Mouse (Mus musculus) left cerebral cortex, adult 8-10 months (tissue): ENCODE data around the gene Gstm5. TPM values are rescaled to one million over a fixed set of nuclear protein-coding genes. Genes with fewer than 3 reads are reported as not detected.

Experiments
- DNase-seq, 2 experiments: peaks; one replicate each; pipeline ENCODE4 v3.0.0; 2022; ENCODE audit warnings: low spot score in 2 of 2
- total RNA-seq, 4 experiments: library from RNA; stranded (reverse); gene quantifications; 2 replicates each; pipeline ENCODE4 v1.2.4; 2022

Gene Gstm5
- total RNA-seq, 4 experiments from 2014 or later = 212 to 271 (median 244) TPM

GRCm38 (mm10) chr3:107931134-107931533 is 35.5 kb downstream of the Gstm5 start:
- no peak for DNase-seq

- DNase-seq = peak; percentile 94 to 99
Observed at GRCm38 (mm10) chr3:107931670-107932069, 36.0 kb downstream of the Gstm5 start, which contains the start of gene Gstm7. Gstm7 (minus strand) TSS chr3:107931817.

GRCm38 (mm10) chr3:107932128-107932527 is 36.5 kb downstream of the Gstm5 start:
- DNase-seq = no peak

GRCm38 (mm10) chr3:107935268-107935667 is 39.6 kb downstream of the Gstm5 start:
- no peak for DNase-seq

GRCm38 (mm10) chr3:107935888-107936287 is 40.3 kb downstream of the Gstm5 start:
- DNase-seq = no peak

DNA sequence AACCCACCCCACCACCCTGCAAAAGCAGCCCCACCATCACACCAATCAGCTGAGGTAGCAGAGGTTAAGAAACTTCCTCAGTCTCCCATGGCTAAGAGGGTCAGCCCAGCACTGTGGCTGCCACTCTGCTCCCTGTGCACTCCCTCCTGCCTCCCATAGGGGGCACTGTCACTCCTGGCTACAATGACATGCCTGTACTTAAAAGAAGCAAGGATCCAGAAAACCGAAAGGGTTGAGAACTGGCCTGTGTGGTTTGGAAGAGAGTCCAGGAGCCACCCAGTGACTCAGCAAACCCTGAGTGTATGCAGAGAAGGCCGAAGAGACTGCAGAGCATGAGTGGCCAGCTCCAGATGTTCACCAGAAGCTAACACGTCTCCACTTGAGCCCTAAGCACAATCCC is 43.8 kb downstream of the Gstm5 start:
- DNase-seq = peak in 1 of 2 experiments; percentile 37

DNA sequence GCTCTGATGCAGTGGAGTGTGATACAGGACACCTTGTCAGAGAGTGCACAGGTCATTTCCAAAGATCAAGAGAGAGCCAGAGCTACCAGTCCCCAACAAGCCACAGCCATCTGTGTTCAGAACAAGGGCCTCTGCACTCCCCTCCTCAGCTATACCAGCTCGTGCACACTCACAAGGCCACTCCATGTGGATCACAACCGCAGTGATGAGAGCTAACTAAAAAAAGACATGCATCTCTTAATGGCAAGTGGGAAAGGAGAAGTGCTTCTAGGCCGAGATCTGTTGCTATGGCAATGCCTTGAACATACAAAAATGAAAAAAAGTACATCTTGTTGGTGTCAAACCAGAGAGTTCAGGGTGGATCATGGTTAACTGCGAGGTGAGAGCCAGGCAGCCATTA is 44.2 kb downstream of the Gstm5 start:
- DNase-seq = peak in 1 of 2 experiments; percentile 55

GRCm38 (mm10) chr3:107940524-107940923 is 44.9 kb downstream of the Gstm5 start:
- DNase-seq = no peak

GRCm38 (mm10) chr3:107941261-107941660 is 45.6 kb downstream of the Gstm5 start:
- no peak for DNase-seq

DNA sequence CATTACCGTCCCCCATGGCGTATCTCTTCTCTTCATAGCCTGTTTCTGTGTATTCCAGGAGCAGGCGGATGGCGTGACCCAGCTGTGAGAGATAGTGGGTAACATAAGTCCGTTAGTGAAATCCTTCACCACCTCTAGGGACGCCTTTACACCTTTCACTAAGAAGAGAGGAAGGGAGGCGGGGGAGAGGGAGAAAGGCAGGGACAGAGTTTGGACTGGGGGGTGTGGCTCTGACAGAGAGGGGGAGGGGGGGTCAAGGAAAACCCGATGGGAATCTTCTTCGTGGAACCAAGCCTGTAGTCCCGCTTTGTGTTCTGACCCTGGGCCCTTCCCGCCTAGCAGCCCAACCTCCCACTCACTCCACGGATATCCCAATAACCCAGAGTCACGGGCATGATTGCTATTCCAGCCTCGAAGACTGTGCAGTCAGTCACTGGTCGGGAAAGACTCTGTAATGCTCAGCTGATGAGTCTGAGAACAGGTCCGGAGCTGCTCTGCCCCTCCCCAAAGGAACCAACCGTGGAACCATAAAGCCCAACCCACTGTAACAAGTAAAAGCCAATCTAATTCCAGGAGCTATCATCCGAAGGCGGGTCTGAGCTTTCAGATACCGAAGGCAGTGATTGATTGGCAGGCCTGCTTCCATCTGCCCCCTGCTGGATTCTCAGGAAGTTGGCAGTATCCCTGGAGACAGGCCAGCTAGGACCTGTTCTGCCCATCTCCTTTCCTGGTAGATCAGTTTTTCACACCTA is 47.8 kb downstream of the Gstm5 start, which contains the start of gene Gstm6:
TSS of gene Gstm6 (minus strand) at position 511 of the 752 bp plus-strand sequence.
- no peak for DNase-seq

- DNase-seq = no peak
Observed at GRCm38 (mm10) chr3:107945729-107946128, 50.1 kb downstream of the Gstm5 start.

Other genes with a start within 250 kb of the Gstm5 start
- gene Ahcyl1, start 199.3 kb upstream of the Gstm5 start, total RNA-seq = 100 to 1,000 TPM; 308 to 354 (median 335) TPM
- gene Csf1, start 135.4 kb upstream of the Gstm5 start, total RNA-seq = 10 to 100 TPM; 18.6 to 34.2 (median 26.6) TPM
- gene Eps8l3, start 18.6 kb upstream of the Gstm5 start, total RNA-seq = not detected
- 100 to 1,000 TPM in 3 of 4 experiments, 10 to 100 TPM in 1; 88.2 to 109 (median 101) TPM for gene Gstm7, start 36.0 kb downstream of the Gstm5 start, total RNA-seq
- gene Gstm6, start 47.9 kb downstream of the Gstm5 start, total RNA-seq = 1 to 10 TPM; 6.2 to 8.4 (median 7.2) TPM
- gene Gstm3, start 73.5 kb downstream of the Gstm5 start, total RNA-seq = not detected
- 1 to 10 TPM; 3.6 to 6.5 (median 5.5) TPM for gene Gstm2, start 90.6 kb downstream of the Gstm5 start, total RNA-seq
- gene Gstm1, start 122.2 kb downstream of the Gstm5 start, total RNA-seq = 100 to 1,000 TPM; 275 to 318 (median 312) TPM
- 10 to 100 TPM in 3 of 4 experiments, 1 to 10 TPM in 1; 10.0 to 12.6 (median 11.2) TPM for gene Gstm4, start 149.1 kb downstream of the Gstm5 start, total RNA-seq
- 10 to 100 TPM; 56.4 to 61.4 (median 58.1) TPM for gene Ampd2, start 190.8 kb downstream of the Gstm5 start, total RNA-seq
- gene Gnat2, start 197.0 kb downstream of the Gstm5 start, total RNA-seq = under 1 TPM in 2 of 4 experiments, not detected in 2; 0.21 to 0.46 TPM